Mouse (Mus musculus): Measurements from ENCODE around the gene 1700034J05Rik. TPM values are rescaled to one million over a fixed set of nuclear protein-coding genes. Genes with fewer than 3 reads are reported as not detected.
A peak's percentile ranks its signal among the peaks of the same experiment; 100 is the strongest.

1700034J05Rik gene
- 0.04 and 0.18 TPM in 2 replicates for polyA plus RNA-seq (2015; fragmentation: Nextera tagmentation; extraction: Ambion mirVana)

DNA sequence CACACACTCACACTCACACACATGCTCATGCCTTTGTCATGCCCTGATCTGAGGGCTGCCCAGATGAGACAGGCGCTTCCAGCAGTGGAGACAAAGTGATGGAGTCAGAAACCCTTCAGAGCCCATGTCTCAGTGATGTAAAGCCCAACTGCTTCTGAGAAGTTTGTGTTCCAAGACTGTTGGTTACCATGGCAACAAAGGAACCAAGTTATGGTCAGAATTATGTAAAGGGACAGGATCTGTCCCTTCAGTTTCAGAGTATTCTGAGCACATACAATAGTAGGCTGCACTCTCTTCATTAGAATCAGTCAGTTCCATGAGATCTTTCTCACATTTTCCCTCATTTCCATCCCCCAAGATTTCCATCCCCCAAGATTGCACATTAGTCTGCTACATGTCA, at the start of gene 1700034J05Rik:
1700034J05Rik (minus strand) TSS at position 165 of the 400 bp plus-strand sequence.
- Histone ChIP-seq H3K36me3 (no peaks in the 10 kb centered on the region), H3K27ac (replicated peaks) (peak within 1 kb of the TSS; percentile 16; the same call in 1 of the 2 replicates), H3K4me1 (peaks cover 62% of the 10 kb centered on the region), H3K9ac (no peak within 1 kb of the TSS), H3K9me3 (no peaks in the 10 kb centered on the region), H3K4me3 (no peak within 1 kb of the TSS), H3K4me2 (no peak within 1 kb of the TSS), H3K27me3 (replicated peaks) (no peaks in the 10 kb centered on the region)
- ATAC-seq (ENCODE audit: extremely low read depth, insufficient number of reproducible peaks, low FRiP score, low TSS enrichment), result no peak
- WGBS, result 87% methylated on average over 1 of the region's 1 CpGs

DNA sequence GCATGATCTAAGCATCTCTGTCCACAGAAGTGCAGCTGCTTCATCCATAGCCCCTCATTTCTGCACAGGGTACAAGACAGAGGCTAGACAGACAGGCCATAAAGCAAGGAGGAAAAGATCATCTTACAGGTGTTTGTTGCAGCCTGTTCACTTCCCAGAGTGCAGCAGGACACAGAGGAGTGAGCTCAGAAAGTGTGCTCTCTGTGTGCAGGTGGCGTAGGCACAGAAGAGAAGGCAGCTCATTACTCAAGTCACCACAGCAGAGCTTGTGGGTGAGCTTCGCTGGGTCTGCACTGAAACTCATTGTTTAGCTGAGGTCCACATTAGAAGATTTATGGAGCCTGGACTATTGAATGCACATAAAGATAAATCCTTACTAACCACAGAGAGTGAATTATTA, 45.5 kb upstream of the 1700034J05Rik start:
- WGBS, result 78% methylated on average over 2 of the region's 2 CpGs
- H3K9ac ChIP-seq, result no peak overlapping the region
- H3K4me2 ChIP-seq, result no peak overlapping the region
- no peaks in the 10 kb centered on the region for H3K9me3 ChIP-seq
- no peak for ATAC-seq (ENCODE audit: extremely low read depth, insufficient number of reproducible peaks, low FRiP score, low TSS enrichment)
- no peaks in the 10 kb centered on the region for H3K27me3 ChIP-seq (replicated peaks)
- peaks cover 91% of the 10 kb centered on the region for H3K36me3 ChIP-seq
- H3K4me3 ChIP-seq, result no peak overlapping the region
- no peaks in the 10 kb centered on the region for H3K4me1 ChIP-seq
- no peak overlapping the region for H3K27ac ChIP-seq (replicated peaks)

DNA sequence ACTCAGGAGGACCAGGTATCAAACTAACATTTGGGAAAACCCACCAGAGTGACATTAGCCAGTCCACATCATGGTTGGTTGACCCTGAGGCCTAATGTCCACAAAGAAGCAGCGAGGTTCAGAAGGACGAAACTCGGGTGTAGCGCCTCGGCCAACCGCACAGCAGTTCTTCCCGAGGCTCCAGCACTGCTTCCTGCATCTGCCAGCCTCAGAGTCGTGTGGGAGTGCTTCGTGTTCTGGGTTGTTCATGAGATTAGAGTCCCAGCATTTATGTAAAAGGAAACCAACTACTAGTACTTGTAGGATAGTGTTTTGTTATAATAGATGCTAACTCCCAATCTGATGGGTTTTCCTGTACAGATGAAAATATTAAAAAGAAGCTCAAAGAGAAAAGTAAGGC, 45.1 kb upstream of the 1700034J05Rik start:
- Histone ChIP-seq H3K4me2 (no peak overlapping the region), H3K9me3 (no peaks in the 10 kb centered on the region), H3K36me3 (peaks cover 87% of the 10 kb centered on the region), H3K27ac (replicated peaks) (no peak overlapping the region), H3K4me3 (no peak overlapping the region), H3K9ac (no peak overlapping the region), H3K4me1 (no peaks in the 10 kb centered on the region), H3K27me3 (replicated peaks) (no peaks in the 10 kb centered on the region)
- ATAC-seq (ENCODE audit: extremely low read depth, insufficient number of reproducible peaks, low FRiP score, low TSS enrichment), result no peak
- WGBS, result 78% methylated on average over 9 of the region's 9 CpGs

DNA sequence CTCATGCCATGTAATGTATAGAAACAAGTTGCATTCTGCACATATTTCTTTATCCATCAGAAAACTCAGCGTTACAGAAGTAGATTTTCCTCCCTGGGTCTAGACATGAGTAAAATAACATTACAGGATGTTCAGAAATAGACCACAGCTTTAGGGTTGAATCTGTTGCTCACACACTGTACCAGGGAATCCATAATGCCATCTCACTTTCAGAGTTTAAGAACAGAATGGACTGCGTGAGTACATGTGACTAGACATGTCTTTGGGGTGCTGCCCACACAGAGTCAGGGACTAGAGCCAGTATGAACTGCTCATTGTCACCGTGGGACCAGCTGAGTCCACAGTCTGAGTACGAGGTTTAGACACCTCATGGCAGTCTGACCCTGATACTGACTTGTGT, 44.5 kb upstream of the 1700034J05Rik start:
- ATAC-seq (ENCODE audit: extremely low read depth, insufficient number of reproducible peaks, low FRiP score, low TSS enrichment), result no peak
- H3K4me2 ChIP-seq, result no peak overlapping the region
- 84% methylated on average over 4 of the region's 4 CpGs for WGBS
- H3K4me1 ChIP-seq, result no peaks in the 10 kb centered on the region
- no peaks in the 10 kb centered on the region for H3K27me3 ChIP-seq (replicated peaks)
- H3K36me3 ChIP-seq, result peaks cover 81% of the 10 kb centered on the region
- no peak overlapping the region for H3K4me3 ChIP-seq
- H3K9me3 ChIP-seq, result no peaks in the 10 kb centered on the region
- no peak overlapping the region for H3K27ac ChIP-seq (replicated peaks)
- no peak overlapping the region for H3K9ac ChIP-seq

DNA sequence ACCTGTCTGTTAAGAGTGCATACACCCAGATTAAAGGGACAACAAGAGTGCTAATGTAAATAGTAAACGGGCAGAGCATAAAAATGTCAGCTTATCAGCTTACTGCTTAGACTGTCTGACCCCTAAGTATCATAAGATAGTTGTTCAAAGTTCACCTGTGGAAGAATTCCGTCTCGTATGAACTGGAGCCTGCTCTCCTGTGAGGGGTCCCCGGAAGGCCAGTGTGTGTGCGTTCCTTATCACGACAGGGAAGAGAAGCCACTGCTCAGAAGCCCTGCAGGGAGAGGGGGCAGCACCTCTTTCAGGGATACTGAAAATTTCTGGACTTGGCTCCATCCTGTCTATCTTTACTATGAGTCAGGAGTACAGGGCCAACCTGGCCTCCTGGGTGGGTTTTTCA, 42.8 kb upstream of the 1700034J05Rik start:
- Histone ChIP-seq H3K27ac (replicated peaks) (no peak overlapping the region), H3K4me3 (no peak overlapping the region), H3K9me3 (no peaks in the 10 kb centered on the region), H3K36me3 (peaks cover 74% of the 10 kb centered on the region), H3K9ac (no peak overlapping the region), H3K4me1 (peaks cover 16% of the 10 kb centered on the region), H3K4me2 (no peak overlapping the region), H3K27me3 (replicated peaks) (no peaks in the 10 kb centered on the region)
- no peak for ATAC-seq (ENCODE audit: extremely low read depth, insufficient number of reproducible peaks, low FRiP score, low TSS enrichment)
- 53% methylated on average over 6 of the region's 6 CpGs for WGBS

DNA sequence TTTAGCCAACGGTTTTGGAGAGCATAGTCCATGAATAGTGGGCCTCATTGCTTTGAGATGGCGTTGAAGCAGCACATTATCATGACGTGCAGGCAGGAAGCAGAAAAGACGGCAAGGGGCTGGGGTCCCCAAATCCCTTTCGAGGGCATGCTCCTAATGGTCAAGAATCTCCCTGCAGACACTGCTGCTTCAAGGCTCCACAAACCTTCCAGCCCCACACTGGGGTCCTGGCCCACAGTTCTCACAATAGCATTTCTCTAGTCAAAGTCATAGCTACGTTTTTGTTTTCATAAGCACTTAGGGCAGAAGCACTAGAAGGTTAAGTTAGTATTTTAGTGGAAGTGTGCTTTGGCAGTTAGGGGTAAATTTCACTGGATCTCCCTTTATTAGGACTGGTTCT, 41.7 kb upstream of the 1700034J05Rik start:
- Histone ChIP-seq H3K4me3 (no peak overlapping the region), H3K4me2 (no peak overlapping the region), H3K36me3 (peaks cover 66% of the 10 kb centered on the region), H3K27ac (replicated peaks) (no peak overlapping the region), H3K9me3 (no peaks in the 10 kb centered on the region), H3K4me1 (peaks cover 20% of the 10 kb centered on the region), H3K9ac (no peak overlapping the region), H3K27me3 (replicated peaks) (no peaks in the 10 kb centered on the region)
- ATAC-seq (ENCODE audit: extremely low read depth, insufficient number of reproducible peaks, low FRiP score, low TSS enrichment), result no peak
- whole genome bisulfite sequencing, result 80% methylated on average over 6 of the region's 6 CpGs

DNA sequence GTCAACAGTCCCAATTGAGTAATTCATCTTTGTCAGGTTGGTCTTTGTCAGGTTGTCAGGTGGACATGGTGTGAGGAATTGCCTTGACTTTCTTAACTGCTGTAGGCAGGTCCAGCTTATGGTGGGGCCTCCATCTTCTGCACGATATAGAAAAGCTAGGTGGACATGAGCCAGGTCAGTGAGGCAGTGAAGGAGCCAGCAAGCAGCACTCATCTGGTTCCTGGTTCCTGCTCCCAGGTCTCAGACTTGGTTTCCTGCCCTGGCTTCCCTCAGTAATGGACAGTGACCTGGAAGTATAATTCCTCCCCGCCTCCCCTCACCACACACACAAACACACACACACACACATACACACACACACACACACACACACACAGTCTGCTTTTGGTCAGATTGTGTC, 41.2 kb upstream of the 1700034J05Rik start:
- ATAC-seq (ENCODE audit: extremely low read depth, insufficient number of reproducible peaks, low FRiP score, low TSS enrichment), result no peak
- H3K4me2 ChIP-seq, result no peak overlapping the region
- H3K4me3 ChIP-seq, result no peak overlapping the region
- H3K4me1 ChIP-seq, result peaks cover 20% of the 10 kb centered on the region
- no peak overlapping the region for H3K27ac ChIP-seq (replicated peaks)
- H3K9me3 ChIP-seq, result no peaks in the 10 kb centered on the region
- WGBS, result 63% methylated on average over 2 of the region's 2 CpGs
- peaks cover 65% of the 10 kb centered on the region for H3K36me3 ChIP-seq
- H3K9ac ChIP-seq, result no peak overlapping the region
- H3K27me3 ChIP-seq (replicated peaks), result no peaks in the 10 kb centered on the region

DNA sequence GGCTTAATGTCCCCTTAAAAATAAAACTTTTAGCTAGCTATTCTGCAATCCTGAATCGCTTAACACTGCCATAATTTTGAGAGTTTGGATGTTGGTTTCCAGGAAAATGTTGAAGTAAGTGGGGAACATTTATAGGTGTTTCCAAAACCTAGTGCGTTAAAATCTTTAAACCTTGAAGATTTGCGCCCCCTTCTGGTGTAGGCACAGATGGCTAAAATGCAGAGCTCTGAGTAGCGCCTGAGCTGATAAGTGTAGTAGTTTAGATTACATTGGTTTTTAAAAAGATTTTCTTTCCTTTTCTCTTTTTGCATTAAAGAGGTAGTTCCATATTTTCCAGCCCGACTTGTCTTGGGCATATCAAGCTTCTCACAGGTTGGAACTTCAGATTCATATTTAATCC, 40.0 kb upstream of the 1700034J05Rik start:
- Histone ChIP-seq H3K4me1 (peaks cover 25% of the 10 kb centered on the region), H3K4me3 (no peak overlapping the region), H3K9ac (no peak overlapping the region), H3K36me3 (peaks cover 57% of the 10 kb centered on the region), H3K27ac (replicated peaks) (no peak overlapping the region), H3K9me3 (no peaks in the 10 kb centered on the region), H3K4me2 (no peak overlapping the region), H3K27me3 (replicated peaks) (no peaks in the 10 kb centered on the region)
- WGBS, result 33% methylated on average over 5 of the region's 5 CpGs
- no peak for ATAC-seq (ENCODE audit: extremely low read depth, insufficient number of reproducible peaks, low FRiP score, low TSS enrichment)

DNA sequence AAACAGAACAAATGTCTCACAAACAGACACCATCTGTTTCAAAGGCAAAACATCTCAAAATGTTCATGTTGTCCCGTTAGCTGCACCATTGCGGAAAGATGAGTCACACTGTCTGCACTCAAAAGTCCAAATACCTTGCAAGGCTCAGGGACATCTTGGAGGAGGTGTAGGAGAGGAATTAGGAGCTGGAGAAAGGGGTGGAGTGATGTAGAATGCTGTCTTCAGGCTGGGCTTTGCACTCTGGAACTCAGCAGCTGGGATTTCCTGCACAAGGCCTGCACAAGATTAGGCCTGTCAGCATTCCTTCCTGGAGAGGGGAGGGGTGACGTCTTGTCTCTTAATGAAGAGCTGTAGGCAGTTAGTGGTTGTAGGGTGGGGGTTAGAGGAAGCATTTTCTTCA, 30.3 kb upstream of the 1700034J05Rik start:
- Histone ChIP-seq H3K4me2 (no peak overlapping the region), H3K9me3 (no peaks in the 10 kb centered on the region), H3K4me3 (no peak overlapping the region), H3K9ac (no peak overlapping the region), H3K36me3 (peaks cover 25% of the 10 kb centered on the region), H3K4me1 (peaks cover 70% of the 10 kb centered on the region), H3K27ac (replicated peaks) (peak overlapping the region; percentile 54), H3K27me3 (replicated peaks) (no peaks in the 10 kb centered on the region)
- 42% methylated on average over 3 of the region's 3 CpGs for WGBS
- peak; percentile 40; the same call in 1 of the 2 replicates for ATAC-seq (ENCODE audit: extremely low read depth, insufficient number of reproducible peaks, low FRiP score, low TSS enrichment)

DNA sequence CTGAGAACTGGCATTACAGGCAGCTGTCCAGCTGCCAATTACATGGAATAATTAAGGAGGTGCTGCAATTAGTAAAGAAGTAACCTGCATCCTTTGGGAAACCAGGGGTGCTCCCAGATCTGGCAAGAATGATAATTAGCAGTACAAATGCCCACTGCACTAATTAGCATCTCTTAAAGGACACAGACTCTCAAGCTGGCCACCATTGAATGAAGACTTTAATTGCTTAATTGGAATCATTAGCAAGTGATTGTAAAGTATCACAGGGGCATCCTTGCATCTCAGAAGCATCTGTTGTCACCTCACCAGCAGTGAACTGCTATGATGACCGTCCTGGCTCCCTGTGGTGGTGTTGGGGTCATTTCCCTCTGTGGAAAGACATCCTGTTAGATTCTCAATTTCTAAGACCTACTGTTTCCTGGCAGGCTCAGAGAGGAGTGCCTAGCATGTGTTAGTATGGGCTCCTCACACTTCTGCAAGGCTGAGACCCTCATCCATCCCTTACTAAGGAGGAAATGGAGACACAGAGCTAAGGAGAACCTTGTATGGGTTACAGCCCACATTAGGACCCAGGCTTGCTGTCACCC, 27.1 kb upstream of the 1700034J05Rik start:
- Histone ChIP-seq H3K4me3 (no peak overlapping the region), H3K9me3 (no peaks in the 10 kb centered on the region), H3K27ac (replicated peaks) (no peak overlapping the region), H3K27me3 (replicated peaks) (no peaks in the 10 kb centered on the region), H3K36me3 (peaks cover 42% of the 10 kb centered on the region), H3K4me2 (no peak overlapping the region), H3K4me1 (peaks cover 66% of the 10 kb centered on the region), H3K9ac (no peak overlapping the region)
- ATAC-seq (ENCODE audit: extremely low read depth, insufficient number of reproducible peaks, low FRiP score, low TSS enrichment), result no peak
- WGBS, result 91% methylated on average over 1 of the region's 1 CpGs

DNA sequence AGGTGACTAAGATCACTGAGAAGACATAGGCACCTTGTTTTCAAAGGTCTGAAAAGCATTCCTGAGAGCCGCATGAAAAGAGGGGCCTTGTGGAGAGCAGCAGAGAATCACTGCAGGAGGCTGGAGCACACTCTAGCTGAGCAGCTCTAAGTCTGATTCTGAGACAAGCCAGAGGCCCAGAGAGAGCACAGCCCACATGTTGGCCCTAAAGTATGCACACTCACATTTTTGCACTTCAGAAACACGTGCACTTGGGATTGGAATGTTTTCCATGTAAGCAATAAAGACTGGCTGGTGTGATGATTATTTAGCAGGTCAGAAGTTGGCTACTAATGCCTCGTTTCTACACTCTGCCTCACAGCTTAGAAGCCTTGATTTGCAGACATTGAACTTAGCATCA, 25.7 kb upstream of the 1700034J05Rik start:
- Histone ChIP-seq H3K4me1 (peaks cover 68% of the 10 kb centered on the region), H3K4me2 (peak overlapping the region; percentile 6; the same call in 1 of the 2 replicates), H3K4me3 (no peak overlapping the region), H3K9ac (peak overlapping the region; percentile 34; the same call in 1 of the 2 replicates), H3K9me3 (no peaks in the 10 kb centered on the region), H3K36me3 (peaks cover 42% of the 10 kb centered on the region), H3K27me3 (replicated peaks) (no peaks in the 10 kb centered on the region), H3K27ac (replicated peaks) (peak overlapping the region; percentile 91)
- WGBS, result 19% methylated on average over 3 of the region's 3 CpGs
- ATAC-seq (ENCODE audit: extremely low read depth, insufficient number of reproducible peaks, low FRiP score, low TSS enrichment), result no peak

DNA sequence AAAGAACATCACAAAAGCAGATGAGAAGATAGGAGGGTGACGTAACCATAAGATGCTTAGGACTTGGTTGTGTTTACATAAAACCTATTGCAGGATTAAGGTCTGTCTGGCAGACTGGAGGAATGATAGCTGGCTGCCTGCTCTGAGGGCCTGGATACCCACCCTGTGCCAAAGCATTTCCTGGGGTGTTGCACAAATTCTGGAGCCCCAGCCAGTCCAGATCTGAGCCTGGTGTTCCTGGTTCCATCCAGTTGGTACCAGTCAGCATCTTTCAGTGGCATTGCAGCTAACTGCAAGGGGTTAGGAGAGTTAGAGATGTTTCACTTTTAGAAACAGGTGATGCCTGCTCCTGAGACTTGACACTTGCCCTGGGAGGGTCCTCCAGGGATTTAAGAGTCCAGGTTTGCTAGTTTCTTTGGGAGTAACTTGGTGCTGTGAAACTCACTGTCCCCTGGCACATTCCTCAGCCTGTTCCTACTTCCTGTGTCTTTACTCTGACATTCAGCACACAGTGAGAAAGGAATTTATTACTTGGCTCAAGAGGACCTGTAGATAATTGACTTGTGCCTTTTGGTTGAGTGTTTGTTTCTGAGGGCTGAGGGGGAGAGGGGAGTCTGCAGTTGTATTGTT, 25.0 kb upstream of the 1700034J05Rik start:
- 55% methylated on average over 1 of the region's 1 CpGs for WGBS
- Histone ChIP-seq H3K27ac (replicated peaks) (peak overlapping the region; percentile 91), H3K4me3 (no peak overlapping the region), H3K4me2 (peak overlapping the region; percentile 6; the same call in 1 of the 2 replicates), H3K9ac (peak overlapping the region; percentile 34; the same call in 1 of the 2 replicates), H3K27me3 (replicated peaks) (no peaks in the 10 kb centered on the region), H3K4me1 (peaks cover 61% of the 10 kb centered on the region), H3K9me3 (no peaks in the 10 kb centered on the region), H3K36me3 (peaks cover 42% of the 10 kb centered on the region)
- no peak for ATAC-seq (ENCODE audit: extremely low read depth, insufficient number of reproducible peaks, low FRiP score, low TSS enrichment)
